Mouse (Mus musculus) spleen, adult 2 months (tissue): Measurements from ENCODE around the gene Slc43a2. TPM values are rescaled to one million over a fixed set of nuclear protein-coding genes. Genes with fewer than 3 reads are reported as not detected.
A peak's percentile ranks its signal among the peaks of the same experiment; 100 is the strongest.

ENCODE experiments used
- DNase-seq, 2 experiments: peaks; one replicate each; pipeline versions ENCODE4 v3.0.0 to v3.0.0-alpha.2; 2012 to 2021; ENCODE audit warnings: low spot score in 2 of 2, low read depth in 1 of 2
- H3K27ac ChIP-seq: fragments of 200-500 bp; 2 replicates; pipeline ENCODE4 v1.5.1; 2012; ENCODE audit warnings: low read length, inconsistent platforms; ENCODE audit not compliant: insufficient read depth
- H3K27me3 ChIP-seq: fragments of 200-500 bp; 2 replicates; pipeline ENCODE4 v1.6.1; 2012; ENCODE audit warnings: mild to moderate bottlenecking, moderate library complexity, low read length, inconsistent platforms; ENCODE audit not compliant: control insufficient read depth, insufficient read depth
- H3K36me3 ChIP-seq: fragments of 200-500 bp; 2 replicates; pipeline ENCODE4 v1.6.1; 2012; ENCODE audit warnings: mild to moderate bottlenecking, low read length, inconsistent platforms; ENCODE audit not compliant: control insufficient read depth, insufficient read depth
- H3K4me1 ChIP-seq: fragments of 200-500 bp; 2 replicates; pipeline ENCODE4 v1.6.1; 2011; ENCODE audit warnings: inconsistent platforms; ENCODE audit not compliant: control insufficient read depth, insufficient read depth, insufficient read length
- H3K4me3 ChIP-seq: fragments of 200-500 bp; 2 replicates; pipeline ENCODE4 v1.5.1; 2011; ENCODE audit warnings: mild to moderate bottlenecking, inconsistent platforms; ENCODE audit not compliant: insufficient read depth, insufficient read length; ENCODE audit errors: extremely low read depth
- CTCF ChIP-seq: fragments of 200-500 bp; IDR thresholded peaks from 2 replicates; pipeline ENCODE4 v1.5.1; 2011; ENCODE audit warnings: mild to moderate bottlenecking, inconsistent platforms; ENCODE audit not compliant: insufficient read depth, insufficient read length, insufficient replicate concordance; ENCODE audit errors: extremely low read depth
- POLR2A ChIP-seq: fragments of 200-500 bp; IDR thresholded peaks from 2 replicates; pipeline ENCODE4 v1.6.1; 2011; ENCODE audit warnings: low read depth, low read length, inconsistent platforms
- WGBS: fragments of 180-500 bp; shearing (Covaris S2); methylation state at CpG from one replicate; pipeline ENCODE4 v1.1.7; 2018; 5-methylcytosine and 5-hydroxymethylcytosine counted together
- polyA plus RNA-seq: library from polyadenylated mRNA; depleted of rRNA; stranded (reverse); fragments of >200 nt; gene quantifications from 2 replicates; pipeline ENCODE4 v1.2.3, GENCODE M21; 2012

The Slc43a2 gene
- polyA plus RNA-seq, 1 experiment = 57.3 TPM

DNA sequence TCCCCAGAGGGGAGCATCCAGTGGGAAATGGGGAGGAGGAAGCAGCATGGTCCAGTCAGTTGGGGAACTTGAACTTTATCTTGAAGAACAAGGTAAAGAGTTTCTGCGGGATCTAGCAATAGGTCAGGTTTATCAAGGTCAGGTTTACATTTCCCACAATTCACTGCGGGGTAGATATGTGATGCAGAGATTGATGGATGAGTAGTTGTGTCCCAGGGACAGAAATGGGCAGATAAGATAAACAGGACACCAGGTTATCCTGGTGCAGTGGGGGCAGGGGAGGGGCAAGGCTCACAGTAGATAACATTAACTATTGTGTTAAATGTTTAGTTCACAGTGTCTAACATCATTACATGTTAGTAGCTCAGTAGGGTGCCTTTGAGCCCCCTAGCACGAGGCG lies 1.7 kb upstream of the Slc43a2 start:
- WGBS = 89% methylated on average over 4 of the region's 4 CpGs
- TF ChIP-seq CTCF (no peak), POLR2A (no peak)
- H3K4me1 ChIP-seq = peaks cover 12% of the 10 kb centered on the region; the same call in 1 of the 2 replicates
- no peak for DNase-seq
- H3K27me3 ChIP-seq = no peaks in the 10 kb centered on the region
- no peak overlapping the region for H3K4me3 ChIP-seq
- no peaks in the 10 kb centered on the region for H3K36me3 ChIP-seq
- no peak overlapping the region for H3K27ac ChIP-seq

DNA sequence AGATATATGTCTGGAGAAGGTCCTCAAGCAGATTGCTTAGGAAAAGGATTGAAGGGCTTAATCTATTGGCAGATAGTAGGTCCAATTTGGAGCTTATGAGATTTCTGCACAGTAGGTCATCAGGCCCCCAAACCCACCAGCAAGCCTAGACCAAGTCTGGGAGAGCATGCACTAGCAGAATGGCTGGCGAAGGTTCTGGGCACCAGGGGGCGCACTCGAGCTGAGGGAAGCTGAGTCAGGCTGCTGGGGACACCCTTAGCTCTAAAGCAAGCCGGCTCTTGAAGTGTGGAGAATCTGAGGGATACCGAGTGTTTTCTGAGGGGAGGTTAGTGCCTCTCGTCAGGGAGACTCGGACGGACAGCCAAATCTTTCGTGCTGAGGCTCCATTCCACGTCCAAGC lies 1.2 kb upstream of the Slc43a2 start:
- Histone ChIP-seq H3K27ac (peak overlapping the region; percentile 90), H3K4me1 (peaks cover 17% of the 10 kb centered on the region), H3K36me3 (no peaks in the 10 kb centered on the region), H3K4me3 (peak overlapping the region; percentile 67), H3K27me3 (no peaks in the 10 kb centered on the region)
- 0% methylated on average over 10 of the region's 10 CpGs for WGBS
- TF ChIP-seq POLR2A (no peak), CTCF (peak; percentile 98)
- peak in 1 of 2 experiments; percentile 96 for DNase-seq

DNA sequence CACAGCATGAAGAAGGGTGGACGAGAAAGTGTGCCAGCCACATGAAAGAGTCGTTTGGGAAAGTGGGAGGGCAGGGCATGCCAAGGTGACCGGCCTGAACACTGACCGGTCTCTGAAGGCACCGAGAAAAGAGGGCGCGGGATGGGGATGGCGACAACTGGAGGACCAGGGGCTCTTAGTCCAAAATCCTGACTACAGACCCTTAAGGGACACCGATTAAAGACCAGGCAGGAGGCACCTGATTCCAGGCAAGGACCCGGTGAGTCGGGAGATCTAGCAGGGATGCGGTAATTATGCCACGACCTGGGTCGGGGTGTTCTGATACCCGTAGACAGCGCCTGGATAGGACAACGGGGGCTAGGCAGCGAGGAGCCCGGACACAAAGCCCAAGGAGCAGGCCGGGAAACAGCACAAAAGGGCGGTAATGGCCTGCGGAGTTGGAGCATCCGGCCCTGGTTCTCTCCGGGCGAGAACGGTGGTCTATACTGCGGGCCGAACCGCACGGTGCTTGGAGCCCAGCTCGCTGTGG lies 585 bp upstream of the Slc43a2 start:
- TF ChIP-seq CTCF (no peak), POLR2A (no peak)
- peak overlapping the region; percentile 67 for H3K4me3 ChIP-seq
- WGBS = under 1% methylated on average over 31 of the region's 31 CpGs
- H3K27ac ChIP-seq = peak overlapping the region; percentile 90
- H3K4me1 ChIP-seq = peaks cover 17% of the 10 kb centered on the region
- H3K36me3 ChIP-seq = no peaks in the 10 kb centered on the region
- no peaks in the 10 kb centered on the region for H3K27me3 ChIP-seq
- peak in 1 of 2 experiments; percentile 31 for DNase-seq

DNA sequence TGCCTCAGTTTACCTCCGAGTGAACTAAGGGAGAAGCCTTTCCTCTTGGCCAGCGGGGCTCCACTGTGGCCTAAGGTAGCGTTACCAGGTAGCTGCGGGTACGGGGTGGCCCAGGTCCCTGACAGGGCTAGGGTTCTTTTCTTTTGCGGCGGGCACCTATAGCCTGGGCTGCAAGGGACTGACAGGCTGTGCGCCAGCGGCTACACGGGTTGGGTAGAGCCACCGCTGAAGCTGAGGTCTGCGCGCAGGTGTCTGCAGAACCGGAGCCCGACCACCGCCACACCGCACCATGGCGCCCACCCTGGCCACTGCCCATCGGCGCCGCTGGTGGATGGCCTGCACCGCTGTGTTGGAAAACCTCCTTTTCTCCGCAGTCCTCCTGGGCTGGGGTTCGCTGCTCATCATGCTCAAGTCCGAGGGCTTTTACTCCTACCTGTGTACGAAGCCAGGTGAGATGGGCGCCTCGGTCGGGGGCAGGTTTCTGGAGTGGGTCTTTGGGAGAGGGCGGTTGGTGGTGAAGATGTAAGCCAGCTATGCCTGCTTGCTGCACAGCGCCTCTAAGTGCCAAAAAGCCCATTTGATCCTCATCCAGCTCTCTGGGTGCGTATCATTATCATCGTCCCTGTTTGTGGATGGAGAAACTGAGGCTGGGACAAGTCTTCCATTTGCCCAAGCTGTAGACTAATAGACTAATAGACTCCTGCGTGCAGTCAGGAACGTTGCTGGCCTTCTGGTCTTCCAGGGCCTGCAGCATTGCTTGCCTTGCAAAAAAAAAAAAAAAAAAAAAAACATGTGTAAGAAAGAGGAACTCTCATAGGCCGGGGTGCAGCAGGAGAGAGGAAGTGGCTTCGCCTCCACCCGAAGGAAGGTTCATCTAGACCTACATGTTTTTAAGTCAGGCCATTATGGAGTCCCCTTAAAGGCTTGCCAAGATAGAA lies 1.1 kb downstream of the Slc43a2 start:
- peak overlapping the region; percentile 67 for H3K4me3 ChIP-seq
- H3K27me3 ChIP-seq = no peaks in the 10 kb centered on the region
- H3K36me3 ChIP-seq = 0 out of 2 replicates have a peak, but pooled peaks cover 1% of the 10 kb centered on the region
- H3K27ac ChIP-seq = peak overlapping the region; percentile 98
- WGBS = 2% methylated on average over 38 of the region's 38 CpGs
- H3K4me1 ChIP-seq = peaks cover 17% of the 10 kb centered on the region
- peak in 1 of 2 experiments; percentile 65 for DNase-seq
- TF ChIP-seq CTCF (no peak), POLR2A (peak; percentile 39; the same call in 1 of the 2 replicates)

GRCm38 (mm10) chr11:75533314-75534015 lies 2.0 kb downstream of the Slc43a2 start:
- no peaks in the 10 kb centered on the region for H3K27me3 ChIP-seq
- 0 out of 2 replicates have a peak, but pooled peaks cover 1% of the 10 kb centered on the region for H3K36me3 ChIP-seq
- TF ChIP-seq CTCF = no peak
- TF ChIP-seq POLR2A = no peak
- no peak for DNase-seq
- peak overlapping the region; percentile 98 for H3K27ac ChIP-seq
- WGBS = 26% methylated on average over 6 of the region's 6 CpGs
- peak overlapping the region; percentile 67 for H3K4me3 ChIP-seq
- peaks cover 26% of the 10 kb centered on the region for H3K4me1 ChIP-seq

DNA sequence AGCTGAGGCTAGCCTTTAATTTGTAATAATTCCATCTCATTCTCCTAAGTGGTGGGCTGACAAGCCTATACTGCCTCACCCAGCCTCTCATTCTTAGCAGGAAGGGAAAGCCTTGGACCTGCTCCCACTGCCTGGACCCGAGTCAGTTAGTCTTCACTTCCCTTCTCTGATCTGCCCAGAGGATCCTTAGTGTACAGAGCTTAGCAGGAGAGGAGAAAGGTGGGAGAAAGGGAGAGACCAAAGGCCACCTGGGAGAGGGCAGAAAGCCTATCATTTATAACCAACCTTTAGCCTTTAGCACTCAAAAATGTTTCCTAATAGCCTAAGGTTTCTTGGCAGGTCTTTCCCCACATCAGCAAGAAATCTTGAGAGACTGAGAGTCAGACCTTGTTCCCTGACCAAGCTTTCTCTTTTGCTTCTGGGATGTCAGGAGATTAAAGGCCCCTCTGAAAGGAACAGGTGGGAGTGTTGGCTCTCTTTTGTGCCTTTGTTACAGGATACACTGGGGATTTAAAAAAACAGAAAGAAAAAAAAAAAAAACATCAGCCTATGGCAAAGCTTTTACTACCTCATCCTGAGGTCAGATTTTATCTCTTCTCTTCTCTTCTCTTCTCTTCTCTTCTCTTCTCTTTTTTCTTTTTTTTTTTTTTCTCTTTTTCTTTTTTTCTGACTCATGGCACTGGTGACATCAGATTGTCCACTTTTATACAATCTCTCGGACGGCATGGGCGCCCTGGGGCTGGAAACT lies 3.0 kb downstream of the Slc43a2 start:
- TF ChIP-seq POLR2A (no peak), CTCF (no peak)
- Histone ChIP-seq H3K4me1 (peaks cover 34% of the 10 kb centered on the region), H3K27me3 (no peaks in the 10 kb centered on the region), H3K4me3 (no peak overlapping the region), H3K36me3 (0 out of 2 replicates have a peak, but pooled peaks cover 1% of the 10 kb centered on the region), H3K27ac (peak overlapping the region; percentile 98)
- DNase-seq = no peak
- WGBS = 47% methylated on average over 4 of the region's 4 CpGs
